Mouse (Mus musculus) cerebellum, adult 2 months (tissue): ENCODE measurements around the gene Hebp1.

Experiments
- CTCF ChIP-seq: fragments of 200-500 bp; IDR thresholded peaks from 2 replicates; pipeline ENCODE4 v1.5.1; 2011; ENCODE audit warnings: low read depth, mild to moderate bottlenecking, control low read depth, low read length, moderate library complexity, borderline replicate concordance; ENCODE audit not compliant: insufficient read depth
- POLR2A ChIP-seq: fragments of 200-500 bp; IDR thresholded peaks from 2 replicates; pipeline ENCODE4 v1.6.1; 2011; ENCODE audit warnings: low read length, control low read depth, borderline replicate concordance; ENCODE audit not compliant: insufficient read depth

DNA sequence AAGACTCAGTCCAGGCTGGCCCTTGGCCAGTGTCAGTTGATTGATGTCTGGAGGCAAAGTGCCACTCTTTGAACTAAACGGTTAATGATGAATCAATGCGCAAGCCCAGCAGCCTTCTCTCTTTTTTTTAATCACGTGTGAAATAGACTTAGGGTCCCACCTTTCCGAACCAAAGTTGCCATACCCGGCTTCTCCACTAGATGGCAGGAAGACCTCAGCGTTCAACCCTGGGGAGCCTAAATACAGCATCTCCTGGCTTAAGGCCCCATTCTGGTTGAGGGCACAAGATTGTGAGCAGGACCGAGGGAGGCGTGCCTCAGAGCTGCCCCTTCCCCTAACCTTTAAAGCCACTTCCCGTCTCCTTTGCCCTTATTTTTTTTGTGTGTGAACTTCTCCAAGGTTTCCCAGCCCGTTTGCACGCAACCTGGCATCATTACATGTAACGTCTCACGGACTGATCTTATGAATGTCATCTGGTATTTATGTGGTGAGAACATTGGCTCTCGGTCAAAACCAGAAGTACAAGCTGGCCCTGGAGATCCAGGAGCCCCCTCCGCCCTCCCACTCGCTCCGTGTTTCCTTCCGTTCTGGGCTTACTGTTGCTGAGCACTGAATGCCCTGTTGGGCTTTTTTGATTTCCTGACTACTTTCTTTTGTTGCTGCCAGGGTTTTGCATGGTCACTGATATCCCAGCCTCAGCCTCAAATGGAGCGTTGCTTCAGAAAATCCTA is 109.9 kb downstream of the Hebp1 start:
- TF ChIP-seq POLR2A (no peak), CTCF (peak; percentile 90)
